Mouse (Mus musculus): ENCODE measurements around the gene Tmem198.

DNA sequence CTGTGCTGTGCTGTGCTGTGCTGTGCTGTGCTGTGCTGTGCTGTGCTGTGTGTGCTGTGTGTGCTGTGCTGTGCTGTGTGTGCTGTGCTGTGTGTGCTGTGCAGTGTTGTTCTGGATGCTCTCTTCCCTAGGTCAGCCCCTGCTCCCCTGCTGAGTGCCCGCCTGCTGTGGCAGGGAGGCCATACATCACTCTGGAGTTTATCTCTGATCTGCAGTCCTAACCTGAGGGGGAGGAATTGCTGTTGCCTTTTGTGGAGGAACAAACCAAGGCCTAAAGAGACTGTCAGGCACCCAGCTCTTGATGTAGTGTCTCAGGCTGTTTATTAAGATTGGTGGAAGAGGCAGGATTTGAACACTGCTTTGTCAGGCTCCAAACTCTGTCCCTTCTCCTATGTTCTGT, 16.7 kb upstream of the Tmem198 start:
- TF ChIP-seq CTCF (IDR thresholded peaks at IDR 0.05) (no peak), EP300 (IDR thresholded peaks at IDR 0.05) (no peak)
